Mouse (Mus musculus): ENCODE results near the gene Tmem145.

The Tmem145 gene

GRCm38 (mm10) chr7:25292107-25292506 lies 13.8 kb upstream of the Tmem145 start:
- no peak for DNase-seq (ENCODE audit: low read depth, low spot score)

- no peak for DNase-seq (ENCODE audit: low read depth, low spot score)
Observed at GRCm38 (mm10) chr7:25293191-25293739, 12.6 kb upstream of the Tmem145 start.

- DNase-seq (ENCODE audit: low read depth, low spot score): no peak
Observed at GRCm38 (mm10) chr7:25294495-25294894, 11.4 kb upstream of the Tmem145 start.

- DNase-seq (ENCODE audit: low read depth, low spot score): no peak
Observed at GRCm38 (mm10) chr7:25294960-25295722, 10.8 kb upstream of the Tmem145 start.

GRCm38 (mm10) chr7:25296945-25297453 lies 8.9 kb upstream of the Tmem145 start:
- DNase-seq (ENCODE audit: low read depth, low spot score): peak; percentile 60

GRCm38 (mm10) chr7:25297454-25298325 lies 8.2 kb upstream of the Tmem145 start, which contains the start of gene Pafah1b3:
Gene Pafah1b3 (minus strand): TSS chr7:25297986.
- peak; percentile 99 for DNase-seq (ENCODE audit: low read depth, low spot score)

GRCm38 (mm10) chr7:25301063-25301462 lies 4.8 kb upstream of the Tmem145 start, which contains the start of gene Prr19:
Gene Prr19 (plus strand): TSS chr7:25301411.
- DNase-seq (ENCODE audit: low read depth, low spot score): peak; percentile 98

- no peak for DNase-seq (ENCODE audit: low read depth, low spot score)
Observed at GRCm38 (mm10) chr7:25303003-25303684, 2.8 kb upstream of the Tmem145 start.

GRCm38 (mm10) chr7:25303685-25304006 lies 2.3 kb upstream of the Tmem145 start:
- DNase-seq (ENCODE audit: low read depth, low spot score): peak; percentile 73

GRCm38 (mm10) chr7:25305481-25305880 lies 425 bp upstream of the Tmem145 start:
- peak; percentile 53 for DNase-seq (ENCODE audit: low read depth, low spot score)

- DNase-seq (ENCODE audit: low read depth, low spot score): no peak
Observed at GRCm38 (mm10) chr7:25306614-25306996, 699 bp downstream of the Tmem145 start.

- no peak for DNase-seq (ENCODE audit: low read depth, low spot score)
Observed at GRCm38 (mm10) chr7:25308702-25309318, 2.9 kb downstream of the Tmem145 start.

GRCm38 (mm10) chr7:25309425-25309824 lies 3.5 kb downstream of the Tmem145 start:
- DNase-seq (ENCODE audit: low read depth, low spot score): no peak

- DNase-seq (ENCODE audit: low read depth, low spot score): no peak
Observed at GRCm38 (mm10) chr7:25311193-25311592, 5.3 kb downstream of the Tmem145 start.

- DNase-seq (ENCODE audit: low read depth, low spot score): no peak
Observed at GRCm38 (mm10) chr7:25313325-25313724, 7.4 kb downstream of the Tmem145 start.

- peak; percentile 58 for DNase-seq (ENCODE audit: low read depth, low spot score)
Observed at GRCm38 (mm10) chr7:25314606-25315305, 8.8 kb downstream of the Tmem145 start.

- DNase-seq (ENCODE audit: low read depth, low spot score): peak; percentile 72
Observed at GRCm38 (mm10) chr7:25315306-25316041, 9.6 kb downstream of the Tmem145 start.

GRCm38 (mm10) chr7:25316532-25317445 lies 10.9 kb downstream of the Tmem145 start, which contains the start of gene Megf8:
Gene Megf8 (plus strand): TSS chr7:25317164.
- DNase-seq (ENCODE audit: low read depth, low spot score): peak; percentile 100

Measured in R1 (cell line).